Mouse (Mus musculus): ENCODE measurements at regions not wholly inside any gene's neighbourhood (a gene's known extent, or its start where the extent isn't known, plus 50 kb on each side); places are given as distances from the start of the nearest gene placed in this dataset.

DNA sequence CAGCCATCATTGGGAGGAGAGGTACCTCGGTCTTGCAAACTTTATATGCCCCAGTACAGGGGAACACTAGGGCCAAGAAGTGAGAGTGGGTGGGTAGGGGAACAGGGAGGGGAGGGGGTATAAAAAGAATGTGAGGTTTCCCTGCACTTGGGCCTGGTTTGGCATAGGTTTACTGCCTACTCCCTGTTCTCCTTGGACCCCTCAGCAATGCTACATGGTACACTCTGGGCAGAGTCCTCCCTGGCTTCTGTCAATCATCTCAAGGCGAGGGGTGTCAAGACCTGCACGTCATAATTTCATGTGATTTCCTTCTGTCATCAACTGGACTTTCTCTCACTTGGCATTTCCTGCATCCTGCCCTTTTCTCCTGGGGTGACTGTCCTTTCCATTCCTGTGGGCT is 330.9 kb downstream of the Mllt3 start:
- TF ChIP-seq ZKSCAN1 (IDR thresholded peaks at IDR 0.05; ENCODE audit: borderline replicate concordance, low read depth, low read length) (no peak), UBTF (IDR thresholded peaks at IDR 0.05; ENCODE audit: low read depth, low read length) (no peak), ZNF384 (IDR thresholded peaks at IDR 0.05; ENCODE audit: low read depth, low read length) (no peak), MEF2A (IDR thresholded peaks at IDR 0.05; ENCODE audit: borderline replicate concordance, low read depth, low read length) (no peak), NELFE (IDR thresholded peaks at IDR 0.05; ENCODE audit: low read depth, low read length) (no peak), MXI1 (IDR thresholded peaks at IDR 0.05; ENCODE audit: low read depth, low read length) (no peak), CHD1 (IDR thresholded peaks at IDR 0.05; ENCODE audit: low read depth, low read length) (no peak), POLR2A (IDR thresholded peaks at IDR 0.05; ENCODE audit: low read depth, low read length) (no peak), TCF12 (IDR thresholded peaks at IDR 0.05; ENCODE audit: low read depth, low read length) (no peak), USF2 (conservative IDR thresholded peaks at IDR 0.05; ENCODE audit: low read depth, low read length) (no peak), MYC (IDR thresholded peaks at IDR 0.05; ENCODE audit: low read depth, low read length) (no peak), PAX5 (IDR thresholded peaks at IDR 0.05; ENCODE audit: low read length) (no peak), ELF1 (IDR thresholded peaks at IDR 0.05; ENCODE audit: low read depth, low read length) (no peak), MAFK (IDR thresholded peaks at IDR 0.05; ENCODE audit: insufficient replicate concordance, low read length) (no peak), EP300 (IDR thresholded peaks at IDR 0.05; ENCODE audit: low read length) (no peak), KAT2A (IDR thresholded peaks at IDR 0.05; ENCODE audit: insufficient replicate concordance, low read length) (no peak)
- no peaks in the 10 kb centered on the region for H3K27me3 ChIP-seq (replicated peaks)
- dilution Hi-C loops (cut with MboI; ENCODE audit: extremely low pct_ligation_motif_present, extremely low pct_unique_long_range_greater_than_20kb, low sequenced_read_pairs): no loop called here

DNA sequence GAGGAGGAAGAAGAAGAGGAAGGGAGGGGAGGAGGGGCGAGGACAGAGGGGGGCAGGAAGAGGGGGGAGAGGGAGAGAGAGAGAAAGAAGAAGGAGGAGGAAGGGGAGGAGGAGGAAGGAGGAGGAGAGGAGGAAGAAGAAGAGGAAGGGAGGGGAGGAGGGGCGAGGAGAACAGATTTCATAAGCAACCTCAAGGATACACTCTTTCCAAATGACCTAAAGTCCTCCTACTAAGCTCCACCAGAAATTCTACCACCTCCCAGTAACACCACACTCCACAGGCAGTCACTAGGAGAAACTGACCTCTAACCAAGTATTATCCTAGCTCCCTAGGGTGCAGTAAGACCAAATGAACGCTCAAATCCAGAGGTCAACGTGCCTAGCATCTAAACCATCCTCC is 332.1 kb downstream of the Mllt3 start:
- H3K9ac ChIP-seq (ENCODE audit: insufficient read depth, low read depth): no peak overlapping the region
- H3K36me3 ChIP-seq (replicated peaks in 1 of 2; ENCODE audit: control insufficient read depth in 1 of 2, insufficient read depth in 1 of 2, low read length in 1 of 2): no peaks in the 10 kb centered on the region
- H3K27ac ChIP-seq (ENCODE audit: insufficient read depth, low read depth): no peak overlapping the region
- no peaks in the 10 kb centered on the region for H3K27me3 ChIP-seq (replicated peaks)
- no peak for DNase-seq (ENCODE audit: extremely low read depth)
- TF ChIP-seq ZC3H11A (IDR thresholded peaks at IDR 0.05; ENCODE audit: low read depth, low read length) (no peak), KAT2A (IDR thresholded peaks at IDR 0.05; ENCODE audit: insufficient replicate concordance, low read length) (no peak), TBP (conservative IDR thresholded peaks at IDR 0.05; ENCODE audit: low read depth, low read length) (no peak), TCF12 (IDR thresholded peaks at IDR 0.05; ENCODE audit: low read depth, low read length) (no peak), E2F4 (IDR thresholded peaks at IDR 0.05; ENCODE audit: insufficient replicate concordance, low read depth, low read length) (no peak), MYC (IDR thresholded peaks at IDR 0.05; ENCODE audit: low read depth, low read length) (no peak), MAFK (IDR thresholded peaks at IDR 0.05; ENCODE audit: insufficient replicate concordance, low read length) (no peak), SIN3A (IDR thresholded peaks at IDR 0.05; ENCODE audit: low read length) (no peak), POLR2A (IDR thresholded peaks at IDR 0.05; ENCODE audit: low read depth, low read length) (no peak), ELF1 (IDR thresholded peaks at IDR 0.05; ENCODE audit: low read depth, low read length) (no peak), USF1 (IDR thresholded peaks at IDR 0.05; ENCODE audit: low read depth, low read length) (no peak), NELFE (IDR thresholded peaks at IDR 0.05; ENCODE audit: low read depth, low read length) (no peak), USF2 (conservative IDR thresholded peaks at IDR 0.05; ENCODE audit: low read depth, low read length) (no peak), HCFC1 (IDR thresholded peaks at IDR 0.05; ENCODE audit: low read depth, low read length) (no peak), PAX5 (IDR thresholded peaks at IDR 0.05; ENCODE audit: low read length) (no peak), UBTF (IDR thresholded peaks at IDR 0.05; ENCODE audit: low read depth, low read length) (no peak), ZKSCAN1 (IDR thresholded peaks at IDR 0.05; ENCODE audit: borderline replicate concordance, low read depth, low read length) (no peak), RCOR1 (conservative IDR thresholded peaks at IDR 0.05; ENCODE audit: low read depth, low read length) (no peak)
- no peak overlapping the region for H3K4me3 ChIP-seq (replicated peaks in 1 of 3; ENCODE audit: low read depth in 2 of 3, low read length in 2 of 3, poor library complexity in 1 of 3)
- no peaks in the 10 kb centered on the region for H3K9me3 ChIP-seq (replicated peaks; ENCODE audit: low read length)
- dilution Hi-C loops (cut with MboI; ENCODE audit: extremely low pct_ligation_motif_present, extremely low pct_unique_long_range_greater_than_20kb, low sequenced_read_pairs): no loop called here
- no peaks in the 10 kb centered on the region for H3K79me2 ChIP-seq (replicated peaks; ENCODE audit: control insufficient read depth, extremely low read depth, insufficient read depth, poor library complexity, severe bottlenecking)
- no peak overlapping the region for H3K4me2 ChIP-seq (ENCODE audit: insufficient read depth, low read depth, poor library complexity, severe bottlenecking)
- in situ Hi-C loops (cut with MboI; ENCODE audit: low pct_ligation_motif_present, low pct_unique_long_range_greater_than_20kb, low sequenced_read_pairs): no loop called here
- H3K4me1 ChIP-seq (ENCODE audit: control insufficient read depth in 1 of 2, insufficient read depth in 2 of 2): no peaks in the 10 kb centered on the region

More for the DNA sequence above, 330.9 kb downstream of the Mllt3 start:
- Histone ChIP-seq H3K9me3 (replicated peaks; ENCODE audit: low read length) (no peaks in the 10 kb centered on the region), H3K79me2 (replicated peaks; ENCODE audit: control insufficient read depth, extremely low read depth, insufficient read depth, poor library complexity, severe bottlenecking) (no peaks in the 10 kb centered on the region), H3K4me2 (ENCODE audit: insufficient read depth, low read depth, poor library complexity, severe bottlenecking) (no peak overlapping the region), H3K9ac (ENCODE audit: insufficient read depth, low read depth) (no peak overlapping the region), H3K4me1 (ENCODE audit: control insufficient read depth in 1 of 2, insufficient read depth in 2 of 2) (no peaks in the 10 kb centered on the region), H3K27ac (ENCODE audit: insufficient read depth, low read depth) (no peak overlapping the region), H3K36me3 (replicated peaks in 1 of 2; ENCODE audit: control insufficient read depth in 1 of 2, insufficient read depth in 1 of 2, low read length in 1 of 2) (no peaks in the 10 kb centered on the region), H3K4me3 (replicated peaks in 1 of 3; ENCODE audit: low read depth in 2 of 3, low read length in 2 of 3, poor library complexity in 1 of 3) (no peak overlapping the region)
- in situ Hi-C loops (cut with MboI; ENCODE audit: low pct_ligation_motif_present, low pct_unique_long_range_greater_than_20kb, low sequenced_read_pairs): no loop called here
- no peak for DNase-seq (ENCODE audit: extremely low read depth)
